Mouse (Mus musculus) thymus, postnatal 14 days (tissue): ENCODE results near the gene Unc119b.
"Not testable (repeated sequence)": the region's sequence is repeated elsewhere in the genome, so short reads cannot be mapped to it uniquely, and the experiment has no call there.

Source experiments
- DNase-seq: peaks from one replicate; pipeline ENCODE4 v3.0.0; 2021

Unc119b gene

GRCm38 (mm10) chr5:115129328-115129727 lies 5.4 kb downstream of the Unc119b start:
- DNase-seq, result no peak

- DNase-seq, result no peak
Measured at GRCm38 (mm10) chr5:115127421-115128179, 7.2 kb downstream of the Unc119b start.

GRCm38 (mm10) chr5:115126578-115127312 lies 8.0 kb downstream of the Unc119b start:
- DNase-seq, result no peak

GRCm38 (mm10) chr5:115125211-115125871 lies 9.4 kb downstream of the Unc119b start:
- peak; percentile 90 for DNase-seq

- DNase-seq, result peak; percentile 15
Measured at GRCm38 (mm10) chr5:115124690-115125089, 10.1 kb downstream of the Unc119b start.

- DNase-seq, result no peak
Measured at GRCm38 (mm10) chr5:115120978-115121377, 13.8 kb downstream of the Unc119b start.

DNA sequence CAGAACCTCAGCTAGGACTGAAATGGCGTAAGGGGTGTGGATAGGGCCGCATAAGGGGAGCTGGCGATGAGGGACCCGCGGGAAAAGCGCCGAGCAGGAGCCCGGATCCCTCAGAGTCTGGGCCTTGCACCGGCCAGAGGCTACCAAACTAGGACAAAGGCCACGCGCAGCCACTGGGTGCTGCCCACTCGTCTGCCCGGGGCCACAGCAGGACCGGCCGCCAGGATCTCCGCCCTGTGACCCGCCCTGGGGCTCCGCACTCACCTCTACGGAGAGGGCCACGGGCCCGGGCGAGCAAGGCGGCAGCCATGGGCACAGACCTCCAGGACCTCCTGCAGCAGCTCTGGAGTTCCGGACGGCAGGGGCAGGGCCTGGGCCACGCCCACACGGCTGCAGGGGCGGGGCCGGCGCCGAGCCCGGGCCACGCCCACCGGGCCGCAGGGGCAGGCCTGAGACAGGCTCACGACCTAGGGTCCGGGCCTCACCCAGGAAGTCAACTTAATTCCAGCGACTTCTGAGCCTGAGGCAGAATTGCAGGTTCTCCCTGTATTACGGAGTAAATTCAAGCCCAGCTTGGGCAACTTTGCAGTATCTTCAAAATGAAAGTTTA lies 15.7 kb downstream of the Unc119b start, which contains the start of gene Acads:
TSS of gene Acads (minus strand) at position 386 of the 610 bp plus-strand sequence.
- peak; percentile 94 for DNase-seq

DNA sequence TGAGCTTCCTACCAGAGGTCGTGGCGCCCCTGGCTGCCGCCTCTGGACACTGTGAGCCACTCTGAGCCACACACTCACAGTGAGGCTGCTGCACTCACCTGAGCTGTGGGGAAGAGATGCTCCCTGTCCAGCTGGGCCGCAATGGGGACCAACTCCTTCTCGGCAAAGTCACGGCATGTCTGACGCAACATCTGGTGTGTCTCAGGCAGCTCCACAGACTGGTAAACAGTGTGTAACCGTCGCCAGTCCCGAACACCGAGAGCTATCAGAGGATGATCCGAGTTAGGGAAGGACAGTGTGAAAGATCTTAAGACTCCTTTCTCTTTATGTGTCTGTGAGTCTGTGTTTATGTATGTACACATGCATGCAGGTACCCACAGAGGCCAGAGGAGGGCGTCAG lies 17.3 kb downstream of the Unc119b start:
- no peak for DNase-seq

GRCm38 (mm10) chr5:115116426-115116825 lies 18.3 kb downstream of the Unc119b start:
- no peak for DNase-seq

DNA sequence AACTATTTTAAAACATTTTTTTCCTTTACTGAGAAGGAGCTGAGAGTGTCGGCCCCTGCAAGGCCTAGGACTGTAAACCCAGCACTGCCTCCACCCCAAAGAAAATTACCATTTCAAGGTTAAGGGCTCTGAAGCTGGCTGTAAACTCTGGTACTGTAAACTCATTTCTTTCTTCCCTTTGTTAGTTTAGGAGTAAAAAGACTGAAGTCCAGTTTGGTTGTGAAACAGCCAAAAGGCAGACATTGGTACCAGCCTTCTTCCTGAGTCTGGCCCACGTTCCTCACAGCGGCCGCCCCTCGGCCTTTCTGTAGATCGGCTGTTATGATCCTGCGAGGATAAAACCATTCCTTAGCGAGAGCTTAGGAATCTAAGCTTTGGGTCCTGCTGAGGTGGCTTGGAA lies 20.3 kb downstream of the Unc119b start:
- DNase-seq, result no peak

- DNase-seq, result no peak
Measured at GRCm38 (mm10) chr5:115113244-115113643, 21.5 kb downstream of the Unc119b start.

GRCm38 (mm10) chr5:115111156-115111555 lies 23.6 kb downstream of the Unc119b start:
- no peak for DNase-seq

DNA sequence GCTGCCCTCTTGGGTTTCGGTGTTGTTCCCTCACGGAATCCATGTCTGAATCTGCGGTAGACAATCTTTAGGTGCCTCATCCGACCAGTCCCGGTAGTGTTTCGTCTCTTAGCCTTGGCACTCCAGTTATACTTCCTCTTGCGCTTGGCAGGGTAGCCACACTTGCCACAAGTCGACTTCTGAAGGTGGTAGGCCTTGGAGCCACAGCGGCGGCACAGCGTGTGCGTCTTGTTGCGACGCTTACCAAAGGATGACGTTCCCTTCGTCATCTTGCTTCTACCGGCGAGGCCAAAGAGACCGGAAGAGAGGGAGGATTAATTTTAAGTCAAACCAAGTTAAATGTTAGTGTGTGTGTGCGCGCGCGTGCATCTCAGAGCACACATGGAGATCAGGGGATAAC lies 31.5 kb downstream of the Unc119b start:
- DNase-seq, result not testable (repeated sequence)

- DNase-seq, result no peak
Measured at GRCm38 (mm10) chr5:115102231-115102630, 32.5 kb downstream of the Unc119b start.

- no peak for DNase-seq
Measured at GRCm38 (mm10) chr5:115100473-115100872, 34.3 kb downstream of the Unc119b start.

DNA sequence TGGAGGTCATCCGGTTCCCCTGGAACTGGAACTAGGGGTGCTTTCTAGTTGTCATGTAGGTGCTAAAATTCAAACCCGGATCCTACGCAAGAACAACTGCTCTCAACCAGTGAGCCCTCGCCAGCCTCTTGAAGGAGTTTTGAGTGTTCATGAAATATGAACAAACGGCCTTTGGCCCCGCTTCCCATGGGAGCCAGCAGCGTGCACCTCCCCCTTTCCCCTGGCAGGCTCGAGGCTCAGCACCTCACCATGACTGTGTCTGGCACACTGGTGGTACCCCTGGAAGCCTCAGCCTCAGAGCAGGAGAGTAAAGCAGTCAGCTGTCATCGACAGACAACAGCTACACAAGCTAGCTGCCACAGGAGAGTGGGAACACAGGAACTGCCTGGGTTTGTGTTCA lies 34.8 kb downstream of the Unc119b start:
- no peak for DNase-seq

- DNase-seq, result no peak
Measured at GRCm38 (mm10) chr5:115099530-115099929, 35.2 kb downstream of the Unc119b start.

DNA sequence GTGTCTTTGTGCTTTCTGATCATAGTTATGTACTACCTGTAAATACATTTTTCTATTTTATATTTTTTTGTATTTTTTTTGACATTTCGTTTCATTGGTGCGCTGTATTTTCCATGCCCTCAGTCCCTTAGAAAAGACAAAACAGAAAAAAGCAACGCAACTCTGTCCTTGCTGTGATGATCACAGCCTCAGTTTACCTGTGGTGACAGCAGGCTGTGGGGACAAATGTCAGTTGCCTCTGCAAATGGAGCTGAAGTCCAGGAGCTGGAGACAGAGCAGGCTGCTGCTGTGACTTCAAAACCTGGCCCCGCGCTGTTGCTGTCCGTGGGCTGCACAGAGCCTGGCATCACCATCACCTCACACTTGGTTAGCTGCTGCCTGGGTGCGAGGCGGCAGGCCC lies 36.6 kb downstream of the Unc119b start, which contains the start of gene Gm10401:
TSS of gene Gm10401 (minus strand) at position 101 of the 400 bp plus-strand sequence.
- DNase-seq, result no peak

- DNase-seq, result no peak
Measured at GRCm38 (mm10) chr5:115091776-115092175, 43.0 kb downstream of the Unc119b start.

DNA sequence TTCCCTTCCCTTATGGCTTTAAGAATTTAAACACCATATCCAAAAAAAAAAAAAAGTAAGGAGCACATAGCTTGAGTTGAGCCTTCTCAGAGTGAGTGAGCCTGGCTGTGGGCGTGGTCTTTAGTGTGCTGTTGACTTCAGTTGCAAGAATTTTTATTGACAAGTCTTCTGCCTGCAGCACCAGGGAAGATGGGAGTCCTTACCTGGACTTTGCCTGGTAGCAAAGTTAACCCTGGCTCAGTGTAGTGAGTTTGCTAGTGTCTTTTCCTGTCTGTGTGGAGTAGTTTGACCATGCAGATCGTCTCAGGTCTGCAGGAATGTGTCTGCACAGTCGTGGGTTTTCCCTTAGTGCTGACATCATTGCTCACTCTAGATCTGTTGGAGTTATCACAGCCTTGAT lies 43.8 kb downstream of the Unc119b start:
- DNase-seq, result no peak

DNA sequence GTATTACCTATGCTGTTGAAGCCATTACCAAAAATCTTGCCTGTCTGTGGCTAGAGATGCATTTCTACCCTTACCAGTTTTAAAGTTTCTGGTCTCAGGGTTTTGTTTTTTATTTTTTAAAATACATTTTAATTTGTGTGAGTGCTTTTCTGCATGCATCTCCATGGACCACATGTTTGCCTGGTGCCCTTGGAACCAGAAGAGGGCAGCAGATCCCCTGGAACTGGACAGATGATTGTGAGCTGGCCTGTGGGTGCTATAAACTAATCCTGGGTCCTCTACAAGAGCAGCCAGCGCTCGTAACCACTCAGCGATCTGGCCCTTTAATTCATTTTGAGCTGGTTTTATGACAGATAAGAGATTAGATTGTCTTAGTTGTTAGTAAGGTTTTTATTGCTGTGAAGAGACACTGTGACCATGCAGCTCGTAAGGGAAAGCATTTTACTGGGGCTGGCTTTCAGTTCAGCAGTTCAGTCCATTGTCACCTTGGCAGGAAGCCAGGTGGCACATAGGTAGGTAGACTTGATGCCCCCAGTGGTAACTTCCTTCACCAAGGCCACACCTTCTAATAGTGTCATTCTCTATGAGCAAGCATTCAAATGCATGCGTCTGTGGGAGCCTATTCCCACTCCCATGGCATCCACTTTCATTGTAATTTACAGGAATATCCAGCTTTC lies 45.0 kb downstream of the Unc119b start:
- DNase-seq, result no peak

GRCm38 (mm10) chr5:115085675-115086074 lies 49.1 kb downstream of the Unc119b start:
- no peak for DNase-seq

DNA sequence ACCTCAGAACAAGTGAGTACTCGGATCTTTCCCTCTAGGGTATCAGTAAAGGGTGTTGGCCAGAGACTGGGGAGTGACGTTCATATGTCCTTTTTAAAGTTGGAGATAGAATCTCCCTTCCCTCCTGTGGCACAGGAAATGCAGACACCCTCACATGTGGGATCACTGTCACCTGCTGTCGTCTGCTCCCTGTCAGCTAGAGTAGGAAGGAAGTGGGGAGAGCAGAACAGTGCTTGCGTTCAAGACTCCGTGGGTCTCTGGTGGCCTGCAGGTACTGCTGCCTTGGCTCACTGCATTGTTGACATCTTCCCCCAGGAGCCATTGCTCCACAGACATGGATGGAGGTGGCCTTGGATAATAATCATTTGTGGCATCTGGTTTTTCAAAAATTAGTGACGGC lies 51.3 kb downstream of the Unc119b start:
- DNase-seq, result peak; percentile 60
